Mouse (Mus musculus) c-Kit-negative CD71-positive TER-119-positive erythroid progenitor cells, embryonic 14.5 days (primary cell): ENCODE data around the gene Pola1.

ENCODE experiments used
- DNase-seq: peaks from one replicate; pipeline ENCODE4 v3.0.0-alpha.2; 2013; ENCODE audit warnings: low read depth, low spot score

The Pola1 gene

DNA sequence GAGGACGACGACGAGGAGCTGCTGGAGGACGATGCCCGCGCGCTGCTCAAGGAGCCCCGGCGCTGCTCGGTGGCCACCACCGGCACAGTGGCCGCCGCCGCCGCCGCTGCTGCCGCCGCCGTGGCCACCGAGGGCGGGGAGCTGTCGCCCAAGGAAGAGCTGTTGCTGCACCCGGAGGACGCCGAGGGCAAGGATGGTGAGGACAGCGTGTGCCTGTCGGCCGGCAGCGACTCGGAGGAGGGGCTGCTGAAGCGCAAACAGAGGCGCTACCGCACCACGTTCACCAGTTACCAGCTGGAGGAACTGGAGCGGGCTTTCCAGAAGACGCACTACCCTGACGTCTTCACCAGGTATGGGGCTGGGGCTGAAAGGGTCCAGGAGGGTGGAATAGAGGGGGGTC is 342.9 kb downstream of the Pola1 start:
- DNase-seq: no peak

- DNase-seq: no peak
These were observed 343.6 kb downstream of the Pola1 start for GRCm38 (mm10) chrX:93288339-93288738.

- DNase-seq: no peak
These were observed 345.6 kb downstream of the Pola1 start, which contains the start of gene Arx for GRCm38 (mm10) chrX:93286291-93286893. Gene Arx (plus strand): TSS chrX:93286445.

GRCm38 (mm10) chrX:93285091-93285490 is 346.9 kb downstream of the Pola1 start:
- no peak for DNase-seq

DNA sequence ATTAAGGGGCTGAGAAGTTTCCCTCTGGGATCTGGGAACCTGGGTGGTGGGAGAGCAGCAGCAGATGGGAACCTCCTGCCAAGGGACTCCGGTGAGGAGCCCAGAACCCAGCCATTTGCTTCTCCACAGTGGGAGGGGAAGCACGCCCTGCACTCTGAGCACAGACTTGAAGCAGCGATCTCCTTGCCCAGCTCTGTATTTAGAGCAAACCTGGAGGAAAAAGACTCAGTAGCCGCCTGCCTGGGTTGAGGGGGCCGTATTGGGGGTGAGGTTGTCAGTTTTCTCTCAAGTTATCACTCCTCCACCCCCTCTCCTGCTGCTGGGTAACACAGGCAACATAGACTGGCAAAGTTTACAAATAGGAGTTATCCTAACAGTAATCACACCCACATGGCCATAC is 350.2 kb downstream of the Pola1 start:
- DNase-seq: no peak

- DNase-seq: peak; percentile 1
These were observed 350.8 kb downstream of the Pola1 start for GRCm38 (mm10) chrX:93281028-93281723.

DNA sequence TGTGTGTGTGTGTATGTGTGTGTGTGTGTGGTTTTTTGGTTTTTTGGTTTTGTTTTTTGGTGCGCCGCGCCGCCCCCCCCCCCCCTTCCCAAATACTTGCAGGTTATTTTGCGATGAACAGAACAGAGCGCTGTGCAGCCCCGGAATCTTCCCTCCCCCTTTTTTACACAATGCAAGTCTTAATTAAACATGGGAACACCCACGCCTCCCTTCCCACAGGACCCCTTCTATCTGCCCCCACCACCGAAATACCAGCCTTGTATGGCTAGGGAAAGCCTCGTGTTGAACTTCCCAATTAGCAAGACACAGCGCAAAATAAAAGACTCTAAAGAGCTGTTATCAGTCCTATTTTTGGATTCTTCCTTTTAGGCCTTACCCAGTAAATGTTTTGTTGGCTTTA is 352.0 kb downstream of the Pola1 start:
- DNase-seq: no peak

- DNase-seq: no peak
These were observed 356.3 kb downstream of the Pola1 start for GRCm38 (mm10) chrX:93275689-93276088.
